Mouse (Mus musculus): ENCODE results near the gene Iqschfp. TPM values are rescaled to one million over a fixed set of nuclear protein-coding genes. Genes with fewer than 3 reads are reported as not detected.

The Iqschfp gene
- polyA plus RNA-seq, 1 experiment, result not detected

DNA sequence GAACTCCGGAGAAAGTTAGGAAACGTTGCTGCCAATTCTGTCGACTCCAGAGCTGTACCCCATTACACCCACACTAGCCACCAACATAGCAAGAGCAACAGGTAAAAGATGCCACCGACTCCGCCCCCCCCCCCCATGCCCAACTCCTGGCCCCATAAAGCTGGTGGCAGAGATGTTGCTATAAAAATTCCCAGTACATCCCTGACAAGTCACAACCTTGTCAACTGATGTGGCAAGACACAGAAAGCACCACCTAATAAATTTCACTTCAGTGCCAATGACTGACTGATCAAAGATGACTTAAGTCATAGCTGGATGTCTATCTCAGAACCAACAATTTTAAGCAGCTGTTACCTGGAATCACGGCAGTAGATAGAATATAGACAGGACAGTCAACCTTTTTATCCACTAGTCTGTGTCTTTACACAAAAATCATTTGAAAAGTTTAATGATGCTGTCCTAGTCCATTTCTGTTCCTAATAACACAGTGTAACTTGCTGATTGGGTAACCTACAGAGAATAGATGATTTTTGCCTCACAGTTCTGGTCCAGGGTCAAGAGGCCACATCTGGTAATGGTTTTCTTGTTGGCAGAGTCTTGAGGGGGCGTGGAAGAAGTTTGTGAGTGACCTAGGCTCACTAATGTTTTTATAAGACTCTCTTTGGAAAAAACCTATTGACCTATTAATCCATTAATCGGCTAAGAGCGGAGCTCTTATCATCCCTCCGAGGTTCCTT, 561.9 kb downstream of the Iqschfp start:
- WGBS, result 56% methylated on average over 10 of the region's 10 CpGs
- Histone ChIP-seq H3K4me3 (replicated peaks; ENCODE audit: control insufficient read depth, low read depth, low read length) (no peak overlapping the region), H3K4me1 (ENCODE audit: control insufficient read depth, insufficient read depth, low read length) (no peaks in the 10 kb centered on the region), H3K27ac (ENCODE audit: control insufficient read depth, insufficient read depth, low read depth, low read length, poor library complexity) (no peak overlapping the region)
- TF ChIP-seq CTCF (IDR thresholded peaks at IDR 0.05; ENCODE audit: control insufficient read depth, insufficient read depth, low read length), result no peak
- no peak for TF ChIP-seq POLR2A (IDR thresholded peaks at IDR 0.05; ENCODE audit: borderline replicate concordance, control insufficient read depth, low read depth, low read length)

DNA sequence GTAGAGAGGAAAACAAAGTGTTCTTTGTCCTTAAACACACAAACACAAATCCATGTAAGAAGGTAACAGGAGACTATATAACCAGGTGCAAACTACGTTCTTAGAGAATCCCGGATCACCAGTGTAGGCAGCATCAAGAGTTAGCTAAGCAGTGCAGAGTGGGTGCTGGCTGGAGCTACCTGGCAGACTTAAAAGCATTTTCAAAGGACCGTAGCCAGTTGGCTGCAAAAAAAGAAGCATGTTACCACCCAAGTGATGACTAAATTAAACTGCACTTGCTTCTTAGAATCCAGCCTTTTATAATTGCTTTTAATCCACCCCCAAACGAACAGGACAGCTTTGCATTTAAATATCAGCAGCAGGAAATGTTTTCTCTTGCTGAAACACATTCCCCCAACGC, 574.6 kb downstream of the Iqschfp start:
- WGBS, result 67% methylated on average over 5 of the region's 5 CpGs
- TF ChIP-seq CTCF (IDR thresholded peaks at IDR 0.05; ENCODE audit: control insufficient read depth, insufficient read depth, low read length), result no peak
- TF ChIP-seq POLR2A (IDR thresholded peaks at IDR 0.05; ENCODE audit: borderline replicate concordance, control insufficient read depth, low read depth, low read length), result no peak
- H3K27ac ChIP-seq (ENCODE audit: control insufficient read depth, insufficient read depth, low read depth, low read length, poor library complexity), result no peak overlapping the region
- no peaks in the 10 kb centered on the region for H3K4me1 ChIP-seq (ENCODE audit: control insufficient read depth, insufficient read depth, low read length)
- no peak overlapping the region for H3K4me3 ChIP-seq (replicated peaks; ENCODE audit: control insufficient read depth, low read depth, low read length)

DNA sequence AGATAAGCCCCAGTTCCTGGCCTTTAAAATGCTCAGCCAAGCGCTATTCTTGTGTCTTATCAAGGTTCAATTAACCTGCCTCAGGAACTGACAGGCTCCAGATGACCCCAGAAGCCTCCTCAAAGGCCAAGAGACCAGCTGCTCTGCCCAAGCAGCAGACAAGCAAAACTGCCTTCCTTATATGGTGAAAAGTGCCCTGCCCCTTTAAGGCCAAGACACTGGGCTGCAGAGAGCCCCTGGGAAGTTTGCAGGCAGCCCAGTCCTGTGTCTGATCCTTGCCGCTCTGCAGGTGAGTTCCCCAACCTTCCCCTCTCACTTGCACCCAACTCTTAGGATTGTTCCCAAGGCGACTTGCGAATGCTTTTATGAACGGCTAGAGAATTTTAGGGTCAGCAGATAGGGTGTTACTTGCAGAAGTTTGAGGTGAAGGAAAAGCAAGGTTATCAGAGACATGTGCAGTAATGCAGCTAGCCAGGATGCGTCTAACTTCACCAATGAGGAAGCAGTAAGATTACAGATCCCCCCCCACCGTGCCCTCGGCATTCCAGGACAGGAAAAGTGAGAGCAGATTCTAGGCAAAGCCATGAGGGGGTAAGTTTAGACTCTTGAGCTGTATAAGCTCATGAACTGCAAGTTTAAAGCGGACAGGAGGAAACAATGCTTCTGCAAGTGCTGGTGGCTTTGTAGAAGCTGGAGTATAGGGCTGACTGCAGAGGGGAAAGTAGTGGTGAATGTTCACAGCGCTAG, 576.1 kb downstream of the Iqschfp start:
- H3K4me1 ChIP-seq (ENCODE audit: control insufficient read depth, insufficient read depth, low read length), result no peaks in the 10 kb centered on the region
- no peak overlapping the region for H3K4me3 ChIP-seq (replicated peaks; ENCODE audit: control insufficient read depth, low read depth, low read length)
- TF ChIP-seq CTCF (IDR thresholded peaks at IDR 0.05; ENCODE audit: control insufficient read depth, insufficient read depth, low read length) (no peak), POLR2A (IDR thresholded peaks at IDR 0.05; ENCODE audit: borderline replicate concordance, control insufficient read depth, low read depth, low read length) (no peak)
- no peak overlapping the region for H3K27ac ChIP-seq (ENCODE audit: control insufficient read depth, insufficient read depth, low read depth, low read length, poor library complexity)
- WGBS, result 16% methylated on average over 10 of the region's 10 CpGs

DNA sequence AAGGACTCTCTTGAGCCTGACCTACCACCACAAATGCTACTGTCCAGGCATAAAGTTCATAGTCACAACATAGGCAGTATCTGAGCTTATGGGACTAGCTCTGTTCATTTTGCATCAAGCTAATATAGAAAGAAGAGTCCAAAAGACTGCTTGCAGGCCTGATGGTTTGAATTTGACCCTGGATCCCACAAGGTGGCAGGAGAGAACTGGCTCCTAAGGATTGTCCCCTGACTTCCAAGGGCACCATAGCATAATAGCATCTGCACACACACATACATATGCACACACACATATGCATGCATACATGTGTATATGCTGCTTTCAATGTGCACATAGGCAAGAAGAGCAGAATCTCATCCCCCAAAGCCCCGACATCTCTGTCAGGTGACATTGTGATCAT, 577.6 kb downstream of the Iqschfp start:
- H3K4me1 ChIP-seq (ENCODE audit: control insufficient read depth, insufficient read depth, low read length), result no peaks in the 10 kb centered on the region
- H3K4me3 ChIP-seq (replicated peaks; ENCODE audit: control insufficient read depth, low read depth, low read length), result no peak overlapping the region
- WGBS, result 85% methylated on average over 1 of the region's 1 CpGs
- no peak overlapping the region for H3K27ac ChIP-seq (ENCODE audit: control insufficient read depth, insufficient read depth, low read depth, low read length, poor library complexity)
- no peak for TF ChIP-seq CTCF (IDR thresholded peaks at IDR 0.05; ENCODE audit: control insufficient read depth, insufficient read depth, low read length)
- no peak for TF ChIP-seq POLR2A (IDR thresholded peaks at IDR 0.05; ENCODE audit: borderline replicate concordance, control insufficient read depth, low read depth, low read length)

DNA sequence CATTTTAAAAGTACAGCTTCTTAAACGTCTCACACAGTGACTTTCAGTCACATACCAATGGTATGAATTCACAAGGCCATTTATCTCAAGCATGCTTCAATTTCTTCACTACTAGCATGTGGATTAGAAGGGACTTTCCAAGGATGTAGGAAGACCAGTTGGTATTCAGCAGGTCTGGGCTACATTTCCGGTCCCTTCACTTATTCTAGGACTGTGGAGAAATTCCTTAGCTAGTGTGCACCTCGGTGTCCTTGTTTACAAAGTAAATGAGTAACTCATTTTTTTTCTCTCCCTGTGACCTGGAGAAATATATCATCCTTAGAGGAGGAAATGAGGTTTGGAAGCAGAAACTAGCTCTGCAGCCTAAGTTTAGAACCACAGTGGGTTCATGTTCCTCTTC, 578.0 kb downstream of the Iqschfp start:
- H3K27ac ChIP-seq (ENCODE audit: control insufficient read depth, insufficient read depth, low read depth, low read length, poor library complexity), result no peak overlapping the region
- WGBS, result 60% methylated on average over 3 of the region's 3 CpGs
- no peak for TF ChIP-seq POLR2A (IDR thresholded peaks at IDR 0.05; ENCODE audit: borderline replicate concordance, control insufficient read depth, low read depth, low read length)
- no peak for TF ChIP-seq CTCF (IDR thresholded peaks at IDR 0.05; ENCODE audit: control insufficient read depth, insufficient read depth, low read length)
- H3K4me3 ChIP-seq (replicated peaks; ENCODE audit: control insufficient read depth, low read depth, low read length), result no peak overlapping the region
- no peaks in the 10 kb centered on the region for H3K4me1 ChIP-seq (ENCODE audit: control insufficient read depth, insufficient read depth, low read length)

DNA sequence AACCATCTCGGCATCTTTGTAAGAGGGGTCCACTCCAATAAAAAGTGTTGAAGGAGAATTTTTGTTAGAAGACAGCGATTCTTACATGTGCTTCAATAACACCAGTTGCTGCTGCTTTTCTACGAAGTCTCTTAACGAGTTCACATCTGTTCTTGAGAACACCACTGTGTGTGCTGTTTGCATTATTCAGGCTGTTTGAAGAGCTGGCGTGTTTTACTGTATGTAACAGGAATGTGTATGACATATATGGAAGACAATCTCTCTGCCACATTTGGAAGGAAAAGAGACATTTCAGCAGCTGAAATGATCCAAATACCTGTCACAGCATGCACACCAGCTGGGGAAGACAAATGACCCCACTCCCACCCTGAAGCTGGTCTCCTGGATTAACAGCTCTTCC, 578.6 kb downstream of the Iqschfp start:
- H3K27ac ChIP-seq (ENCODE audit: control insufficient read depth, insufficient read depth, low read depth, low read length, poor library complexity), result no peak overlapping the region
- WGBS, result 66% methylated on average over 5 of the region's 5 CpGs
- H3K4me3 ChIP-seq (replicated peaks; ENCODE audit: control insufficient read depth, low read depth, low read length), result no peak overlapping the region
- TF ChIP-seq CTCF (IDR thresholded peaks at IDR 0.05; ENCODE audit: control insufficient read depth, insufficient read depth, low read length), result no peak
- TF ChIP-seq POLR2A (IDR thresholded peaks at IDR 0.05; ENCODE audit: borderline replicate concordance, control insufficient read depth, low read depth, low read length), result no peak
- no peaks in the 10 kb centered on the region for H3K4me1 ChIP-seq (ENCODE audit: control insufficient read depth, insufficient read depth, low read length)

DNA sequence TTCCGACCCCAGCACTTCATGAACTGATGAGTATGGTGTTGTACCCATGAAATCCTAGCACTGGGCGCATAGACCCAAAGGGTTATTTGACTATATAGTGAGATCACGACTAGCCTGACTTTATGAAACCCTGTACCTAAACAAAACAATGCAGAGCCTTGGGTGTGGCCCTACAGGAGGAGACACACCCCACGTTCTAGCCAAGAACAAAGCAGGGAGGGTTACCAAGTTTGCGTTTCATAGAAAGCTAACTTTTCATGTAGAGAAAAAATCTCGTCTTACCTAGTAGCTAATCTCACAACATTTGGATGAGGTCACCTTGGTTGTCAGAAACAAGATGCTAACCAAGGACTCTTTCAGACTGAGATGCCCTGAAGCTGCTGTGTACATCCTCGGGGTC, 584.3 kb downstream of the Iqschfp start:
- Histone ChIP-seq H3K4me3 (replicated peaks; ENCODE audit: control insufficient read depth, low read depth, low read length) (no peak overlapping the region), H3K27ac (ENCODE audit: control insufficient read depth, insufficient read depth, low read depth, low read length, poor library complexity) (no peak overlapping the region), H3K4me1 (ENCODE audit: control insufficient read depth, insufficient read depth, low read length) (no peaks in the 10 kb centered on the region)
- no peak for TF ChIP-seq CTCF (IDR thresholded peaks at IDR 0.05; ENCODE audit: control insufficient read depth, insufficient read depth, low read length)
- TF ChIP-seq POLR2A (IDR thresholded peaks at IDR 0.05; ENCODE audit: borderline replicate concordance, control insufficient read depth, low read depth, low read length), result no peak
- 75% methylated on average over 7 of the region's 7 CpGs for WGBS

DNA sequence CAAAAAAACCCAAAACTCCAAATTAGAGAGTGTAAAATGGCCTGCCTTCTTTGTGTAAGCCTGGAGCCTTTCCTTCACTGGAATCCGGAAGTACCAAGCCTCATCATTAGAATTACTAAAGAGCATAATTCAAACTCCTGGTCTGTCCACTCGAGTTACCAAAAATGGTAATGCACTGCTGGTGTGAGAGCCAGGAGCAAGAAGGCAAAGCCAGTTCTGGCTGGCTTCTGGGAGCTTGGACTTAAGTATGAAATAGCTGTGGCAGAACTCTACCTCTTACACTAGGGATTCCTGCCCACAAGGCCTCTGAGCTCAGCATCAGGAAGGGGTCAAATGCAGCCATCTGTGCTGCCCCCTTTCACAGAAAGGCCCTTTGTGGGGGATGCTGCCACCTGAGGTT, 585.4 kb downstream of the Iqschfp start:
- TF ChIP-seq POLR2A (IDR thresholded peaks at IDR 0.05; ENCODE audit: borderline replicate concordance, control insufficient read depth, low read depth, low read length) (no peak), CTCF (IDR thresholded peaks at IDR 0.05; ENCODE audit: control insufficient read depth, insufficient read depth, low read length) (no peak)
- Histone ChIP-seq H3K4me1 (ENCODE audit: control insufficient read depth, insufficient read depth, low read length) (no peaks in the 10 kb centered on the region), H3K27ac (ENCODE audit: control insufficient read depth, insufficient read depth, low read depth, low read length, poor library complexity) (no peak overlapping the region), H3K4me3 (replicated peaks; ENCODE audit: control insufficient read depth, low read depth, low read length) (no peak overlapping the region)
- WGBS, result 63% methylated on average over 2 of the region's 2 CpGs
